Mouse (Mus musculus) forebrain, embryonic 14.5 days (tissue): ENCODE data around the gene Kcnip1. TPM values are rescaled to one million over a fixed set of nuclear protein-coding genes. Genes with fewer than 3 reads are reported as not detected.

Experiments used
- ATAC-seq: fragments of 200-750 bp; cut with Nextera tagmentation; 2 replicates; pipeline ENCODE4 v1.8.0; 2017; ENCODE audit warnings: mild to moderate bottlenecking, moderate library complexity
- DNase-seq: peaks from one replicate; pipeline ENCODE4 v3.0.0-alpha.2; 2015; ENCODE audit warnings: low spot score
- H3K27ac ChIP-seq: fragments of 300-500 bp; sonication (generic); 2 replicates; pipeline ENCODE4 v1.5.1; 2014; ENCODE audit warnings: low read depth, mild to moderate bottlenecking, control low read depth, low read length, moderate library complexity
- H3K27me3 ChIP-seq: fragments of 300-500 bp; sonication (generic); replicated peaks from 2 replicates; pipeline ENCODE4 v1.6.1; 2014; ENCODE audit warnings: low read length, control low read depth, mixed read lengths; ENCODE audit not compliant: control insufficient read depth, insufficient read depth
- H3K36me3 ChIP-seq: fragments of 300-500 bp; sonication (generic); 2 replicates; pipeline ENCODE4 v1.6.1; 2014; ENCODE audit warnings: low read length, control low read depth; ENCODE audit not compliant: control insufficient read depth, insufficient read depth
- H3K4me1 ChIP-seq: fragments of 300-500 bp; sonication (generic); 2 replicates; pipeline ENCODE4 v1.6.1; 2014; ENCODE audit warnings: antibody characterized with exemption, low read length, control low read depth; ENCODE audit not compliant: control insufficient read depth, insufficient read depth
- H3K4me2 ChIP-seq: fragments of 300-500 bp; sonication (generic); 2 replicates; pipeline ENCODE4 v1.6.1; 2014; ENCODE audit warnings: mild to moderate bottlenecking, control low read depth, low read length
- H3K4me3 ChIP-seq: fragments of 300-500 bp; sonication (generic); 2 replicates; pipeline ENCODE4 v1.5.1; 2014; ENCODE audit warnings: low read depth, low read length, control low read depth
- H3K9ac ChIP-seq: fragments of 300-500 bp; sonication (generic); 2 replicates; pipeline ENCODE4 v1.6.1; 2014; ENCODE audit warnings: mild to moderate bottlenecking, low read length, control low read depth, moderate library complexity
- H3K9me3 ChIP-seq: fragments of 300-500 bp; sonication (generic); replicated peaks from 2 replicates; pipeline ENCODE4 v1.6.1; 2016; ENCODE audit warnings: low read length, control low read depth, mixed read lengths; ENCODE audit not compliant: control insufficient read depth
- WGBS: fragments of 180-500 bp; shearing (Covaris S2); extraction: QIAGEN DNeasy Blood & Tissue Kit; methylation state at CpG from one replicate; pipeline ENCODE4 v1.1.7; 2014; 5-methylcytosine and 5-hydroxymethylcytosine counted together
- polyA plus RNA-seq: library from polyadenylated mRNA; unstranded; fragments of >200 nt; fragmentation: Nextera tagmentation; extraction: Ambion mirVana; gene quantifications from 2 replicates; pipeline ENCODE4 v1.2.1, GENCODE M21; 2014

Kcnip1 gene
- polyA plus RNA-seq, 1 experiment from 2014 or later = 55.7 TPM

- Histone ChIP-seq H3K9ac (no peak overlapping the region), H3K4me1 (no peaks in the 10 kb centered on the region), H3K27me3 (no peaks in the 10 kb centered on the region), H3K4me2 (no peak overlapping the region), H3K9me3 (no peaks in the 10 kb centered on the region), H3K27ac (no peak overlapping the region), H3K36me3 (no peaks in the 10 kb centered on the region), H3K4me3 (no peak overlapping the region)
- ATAC-seq = no peak
- DNase-seq = no peak
- 94% methylated on average over 3 of the region's 3 CpGs for WGBS
Measured at GRCm38 (mm10) chr11:33887660-33888059, 105.3 kb downstream of the Kcnip1 start.

- WGBS = 92% methylated on average over 4 of the region's 4 CpGs
- DNase-seq (no peak), ATAC-seq (no peak)
- Histone ChIP-seq H3K9me3 (no peaks in the 10 kb centered on the region), H3K4me1 (no peaks in the 10 kb centered on the region), H3K4me3 (no peak overlapping the region), H3K9ac (no peak overlapping the region), H3K4me2 (no peak overlapping the region), H3K27me3 (no peaks in the 10 kb centered on the region), H3K27ac (no peak overlapping the region), H3K36me3 (no peaks in the 10 kb centered on the region)
Measured at GRCm38 (mm10) chr11:33885981-33886380, 107.0 kb downstream of the Kcnip1 start.

- no peaks in the 10 kb centered on the region for H3K36me3 ChIP-seq
- no peaks in the 10 kb centered on the region for H3K9me3 ChIP-seq
- H3K4me3 ChIP-seq = no peak overlapping the region
- no peak for DNase-seq
- H3K4me2 ChIP-seq = no peak overlapping the region
- WGBS = 89% methylated on average over 5 of the region's 5 CpGs
- no peaks in the 10 kb centered on the region for H3K27me3 ChIP-seq
- no peak overlapping the region for H3K9ac ChIP-seq
- H3K4me1 ChIP-seq = no peaks in the 10 kb centered on the region
- no peak for ATAC-seq
- H3K27ac ChIP-seq = no peak overlapping the region
Measured at GRCm38 (mm10) chr11:33882731-33883328, 110.1 kb downstream of the Kcnip1 start.

- no peak overlapping the region for H3K9ac ChIP-seq
- no peak overlapping the region for H3K4me3 ChIP-seq
- H3K27me3 ChIP-seq = no peaks in the 10 kb centered on the region
- ATAC-seq (no peak), DNase-seq (no peak)
- H3K27ac ChIP-seq = no peak overlapping the region
- no peak overlapping the region for H3K4me2 ChIP-seq
- no peaks in the 10 kb centered on the region for H3K9me3 ChIP-seq
- H3K4me1 ChIP-seq = peaks cover 5% of the 10 kb centered on the region
- H3K36me3 ChIP-seq = no peaks in the 10 kb centered on the region
Measured at GRCm38 (mm10) chr11:33874925-33875324, 118.0 kb downstream of the Kcnip1 start.

GRCm38 (mm10) chr11:33873071-33873781 lies 119.7 kb downstream of the Kcnip1 start:
- DNase-seq = peak; percentile 70
- Histone ChIP-seq H3K4me1 (peaks cover 5% of the 10 kb centered on the region), H3K36me3 (no peaks in the 10 kb centered on the region), H3K4me3 (no peak overlapping the region), H3K9me3 (no peaks in the 10 kb centered on the region), H3K27ac (no peak overlapping the region), H3K9ac (no peak overlapping the region), H3K27me3 (no peaks in the 10 kb centered on the region), H3K4me2 (no peak overlapping the region)
- peak; percentile 84 for ATAC-seq
- WGBS = 58% methylated on average over 10 of the region's 10 CpGs

- no peak for DNase-seq
- Histone ChIP-seq H3K36me3 (no peaks in the 10 kb centered on the region), H3K9me3 (no peaks in the 10 kb centered on the region), H3K9ac (no peak overlapping the region), H3K4me3 (no peak overlapping the region), H3K4me1 (peaks cover 5% of the 10 kb centered on the region), H3K27me3 (no peaks in the 10 kb centered on the region), H3K27ac (no peak overlapping the region), H3K4me2 (no peak overlapping the region)
- 0 out of 2 replicates have a peak, but pooled peaks have one; percentile 32 for ATAC-seq
- 81% methylated on average over 2 of the region's 2 CpGs for WGBS
Measured at GRCm38 (mm10) chr11:33872716-33873048, 120.3 kb downstream of the Kcnip1 start.

- Histone ChIP-seq H3K27ac (no peak overlapping the region), H3K9ac (no peak overlapping the region), H3K36me3 (no peaks in the 10 kb centered on the region), H3K9me3 (no peaks in the 10 kb centered on the region), H3K27me3 (no peaks in the 10 kb centered on the region), H3K4me3 (no peak overlapping the region), H3K4me2 (no peak overlapping the region), H3K4me1 (peaks cover 5% of the 10 kb centered on the region)
- DNase-seq (no peak), ATAC-seq (no peak)
- 46% methylated on average over 9 of the region's 9 CpGs for WGBS
Measured at GRCm38 (mm10) chr11:33871998-33872715, 120.8 kb downstream of the Kcnip1 start.

GRCm38 (mm10) chr11:33870246-33870645 lies 122.7 kb downstream of the Kcnip1 start:
- Histone ChIP-seq H3K4me3 (no peak overlapping the region), H3K27me3 (no peaks in the 10 kb centered on the region), H3K4me2 (no peak overlapping the region), H3K27ac (no peak overlapping the region), H3K36me3 (no peaks in the 10 kb centered on the region), H3K9me3 (no peaks in the 10 kb centered on the region), H3K9ac (no peak overlapping the region), H3K4me1 (peaks cover 5% of the 10 kb centered on the region)
- ATAC-seq = no peak
- DNase-seq = no peak
- WGBS = 83% methylated on average over 2 of the region's 2 CpGs

GRCm38 (mm10) chr11:33869559-33869958 lies 123.4 kb downstream of the Kcnip1 start:
- H3K4me1 ChIP-seq = peaks cover 5% of the 10 kb centered on the region
- no peaks in the 10 kb centered on the region for H3K36me3 ChIP-seq
- 51% methylated on average over 3 of the region's 3 CpGs for WGBS
- no peak for DNase-seq
- no peak overlapping the region for H3K27ac ChIP-seq
- H3K27me3 ChIP-seq = no peaks in the 10 kb centered on the region
- no peak overlapping the region for H3K4me2 ChIP-seq
- H3K9ac ChIP-seq = no peak overlapping the region
- no peaks in the 10 kb centered on the region for H3K9me3 ChIP-seq
- no peak for ATAC-seq
- H3K4me3 ChIP-seq = no peak overlapping the region
